ENCODE assay signal across 17 mouse cellular contexts in the genomic region with DNA sequence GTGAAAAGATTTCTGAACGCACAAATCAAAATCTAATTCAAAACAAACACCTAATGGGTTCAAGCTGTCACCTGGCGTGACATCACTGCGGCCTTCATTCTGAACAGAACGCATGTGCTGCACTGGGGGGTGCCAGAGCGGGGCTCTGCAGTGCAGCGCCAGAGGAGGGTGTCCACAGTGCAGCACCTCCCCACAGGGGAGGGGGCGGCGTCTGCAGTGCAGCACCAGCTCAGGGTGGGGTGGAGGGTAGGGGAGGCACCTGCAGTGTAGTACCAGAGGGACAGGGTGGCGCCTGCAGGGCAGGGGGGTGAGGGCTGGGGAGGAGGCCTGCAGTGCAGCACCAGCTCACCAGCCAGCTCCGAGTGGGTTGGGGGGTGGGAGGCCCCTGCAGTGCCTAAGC. TPM values are rescaled to one million over a fixed set of nuclear protein-coding genes. Genes with fewer than 3 reads are reported as not detected.
A peak's percentile ranks its signal among the peaks of the same experiment; 100 is the strongest.
DNase-seq lines count a peak whose midpoint lies in the region; ATAC-seq and TF ChIP-seq lines count a peak whose summit lies in the region.
"Had no signal": no experiment of that assay in that cellular context is flagged by ENCODE, and none has a peak within 500 bp of the region (broad histone marks: within the 10 kb centered on the region; RNA-seq: fewer than 3 reads in every experiment).

No protein-coding gene starts in this region.

- WGBS in embryonic facial prominence, embryonic 13.5 days = 58% methylated on average over 10 of the region's 10 CpGs
- WGBS in embryonic facial prominence, embryonic 10.5 days = 71% methylated on average over 10 of the region's 10 CpGs
- WGBS in forebrain, embryonic 15.5 days = 74% methylated on average over 10 of the region's 10 CpGs
- WGBS in neural tube, embryonic 13.5 days = 66% methylated on average over 10 of the region's 10 CpGs
- 77% methylated on average over 10 of the region's 10 CpGs for WGBS in heart, embryonic 11.5 days (ENCODE audit: insufficient replicate concordance)

- no peak overlapping the region for H3K27ac ChIP-seq in embryonic facial prominence, embryonic 13.5 days
- H3K27ac ChIP-seq in embryonic facial prominence, embryonic 10.5 days (replicated peaks) = no peak overlapping the region
- H3K27ac ChIP-seq in layer of hippocampus, adult 2 months = peak overlapping the region; percentile 85
- H3K27ac ChIP-seq in forebrain, embryonic 15.5 days (replicated peaks) = peak overlapping the region; percentile 3; the same call in 1 of the 2 replicates
- H3K27ac ChIP-seq in neural tube, embryonic 13.5 days (replicated peaks) = peak overlapping the region; percentile 56
- H3K27ac ChIP-seq in heart, embryonic 11.5 days (ENCODE audit: low read depth, low read length) = no peak overlapping the region
- H3K27ac ChIP-seq: gastrocnemius, adult 2 months; liver, embryonic 13.5 days had no signal

- no peak for TF ChIP-seq CTCF in layer of hippocampus, adult 2 months (conservative IDR thresholded peaks at IDR 0.05)

- no peak overlapping the region for H3K9ac ChIP-seq in embryonic facial prominence, embryonic 13.5 days
- no peak overlapping the region for H3K9ac ChIP-seq in forebrain, embryonic 15.5 days (replicated peaks)
- H3K9ac ChIP-seq in neural tube, embryonic 13.5 days = peak overlapping the region; percentile 31; the same call in 1 of the 2 replicates
- no peak overlapping the region for H3K9ac ChIP-seq in heart, embryonic 11.5 days (ENCODE audit: low read depth, low read length)
- H3K9ac ChIP-seq: liver, embryonic 13.5 days had no signal

- H3K36me3 ChIP-seq in embryonic facial prominence, embryonic 13.5 days = no peaks in the 10 kb centered on the region
- H3K36me3 ChIP-seq in embryonic facial prominence, embryonic 10.5 days (replicated peaks) = no peaks in the 10 kb centered on the region
- no peaks in the 10 kb centered on the region for H3K36me3 ChIP-seq in forebrain, embryonic 15.5 days
- H3K36me3 ChIP-seq in neural tube, embryonic 13.5 days = no peaks in the 10 kb centered on the region
- no peaks in the 10 kb centered on the region for H3K36me3 ChIP-seq in heart, embryonic 11.5 days (ENCODE audit: control insufficient read depth, insufficient read depth, low read length)
- H3K36me3 ChIP-seq: liver, embryonic 13.5 days had no signal

- peak; percentile 37; the same call in 1 of the 2 replicates for ATAC-seq in embryonic facial prominence, embryonic 13.5 days (ENCODE audit: insufficient number of reproducible peaks, insufficient read depth, low FRiP score, low TSS enrichment, low read depth)
- 0 out of 2 replicates have a peak, but pooled peaks have one; percentile 18 for ATAC-seq in forebrain, embryonic 15.5 days (replicated peaks)
- peak; percentile 57 for ATAC-seq in neural tube, embryonic 13.5 days (ENCODE audit: low read depth)
- no peak for ATAC-seq in heart, embryonic 11.5 days (replicated peaks; ENCODE audit: insufficient number of reproducible peaks, low FRiP score, low TSS enrichment)
- ATAC-seq: intestine, embryonic 16.5 days had no signal

- no peak overlapping the region for H3K4me3 ChIP-seq in embryonic facial prominence, embryonic 13.5 days
- H3K4me3 ChIP-seq in embryonic facial prominence, embryonic 10.5 days = no peak overlapping the region
- H3K4me3 ChIP-seq in layer of hippocampus, adult 2 months = no peak overlapping the region
- no peak overlapping the region for H3K4me3 ChIP-seq in forebrain, embryonic 15.5 days
- no peak overlapping the region for H3K4me3 ChIP-seq in neural tube, embryonic 13.5 days
- no peak overlapping the region for H3K4me3 ChIP-seq in heart, embryonic 11.5 days (ENCODE audit: low read depth, low read length)
- H3K4me3 ChIP-seq: gastrocnemius, adult 2 months; liver, embryonic 13.5 days; megakaryocyte, embryonic 14.5 days had no signal

- H3K4me1 ChIP-seq in embryonic facial prominence, embryonic 13.5 days = peaks cover 13% of the 10 kb centered on the region
- peaks cover 28% of the 10 kb centered on the region for H3K4me1 ChIP-seq in embryonic facial prominence, embryonic 10.5 days
- peaks cover 20% of the 10 kb centered on the region for H3K4me1 ChIP-seq in forebrain, embryonic 15.5 days
- H3K4me1 ChIP-seq in neural tube, embryonic 13.5 days (replicated peaks) = peaks cover 23% of the 10 kb centered on the region
- H3K4me1 ChIP-seq in heart, embryonic 11.5 days (ENCODE audit: control insufficient read depth, insufficient read depth, low read length) = no peaks in the 10 kb centered on the region
- H3K4me1 ChIP-seq: liver, embryonic 13.5 days; megakaryocyte, embryonic 14.5 days had no signal

- no peak for DNase-seq in embryonic facial prominence, embryonic 10.5 days (ENCODE audit: low spot score)
- no peak for DNase-seq in layer of hippocampus, adult 2 months (ENCODE audit: low spot score in 2 of 2)
- DNase-seq in layer of hippocampus, postnatal 14 days (ENCODE audit: low spot score in 2 of 2) = no peak
- no peak for DNase-seq in right cerebral cortex, postnatal 25 days
- DNase-seq: adrenal gland, postnatal 25 days; cerebellum, postnatal 14 days; gastrocnemius, adult 2 months; kidney, postnatal 25 days; left cerebral cortex, postnatal 4 days; liver, embryonic 13.5 days; thymus, postnatal 14 days had no signal

- H3K4me2 ChIP-seq in embryonic facial prominence, embryonic 13.5 days = no peak overlapping the region
- no peak overlapping the region for H3K4me2 ChIP-seq in forebrain, embryonic 15.5 days (replicated peaks)
- no peak overlapping the region for H3K4me2 ChIP-seq in neural tube, embryonic 13.5 days
- H3K4me2 ChIP-seq in heart, embryonic 11.5 days = no peak overlapping the region
- H3K4me2 ChIP-seq: liver, embryonic 13.5 days had no signal

- no peaks in the 10 kb centered on the region for H3K9me3 ChIP-seq in embryonic facial prominence, embryonic 13.5 days
- no peaks in the 10 kb centered on the region for H3K9me3 ChIP-seq in embryonic facial prominence, embryonic 10.5 days
- no peaks in the 10 kb centered on the region for H3K9me3 ChIP-seq in forebrain, embryonic 15.5 days
- no peaks in the 10 kb centered on the region for H3K9me3 ChIP-seq in neural tube, embryonic 13.5 days
- H3K9me3 ChIP-seq in heart, embryonic 11.5 days (replicated peaks; ENCODE audit: control insufficient read depth, low read length) = no peaks in the 10 kb centered on the region
- H3K9me3 ChIP-seq: liver, embryonic 13.5 days; megakaryocyte, embryonic 14.5 days had no signal

- H3K27me3 ChIP-seq in embryonic facial prominence, embryonic 13.5 days = no peaks in the 10 kb centered on the region
- H3K27me3 ChIP-seq in embryonic facial prominence, embryonic 10.5 days (replicated peaks; ENCODE audit: low read depth, poor library complexity, severe bottlenecking) = no peaks in the 10 kb centered on the region
- no peaks in the 10 kb centered on the region for H3K27me3 ChIP-seq in forebrain, embryonic 15.5 days
- no peaks in the 10 kb centered on the region for H3K27me3 ChIP-seq in neural tube, embryonic 13.5 days
- no peaks in the 10 kb centered on the region for H3K27me3 ChIP-seq in heart, embryonic 11.5 days (ENCODE audit: control insufficient read depth, insufficient read depth, low read length)

RNA-seq across cellular contexts. Expression of a gene that starts 55.3 kb away (rescaled TPM):
- 8.2 and 8.6 TPM in 2 replicates for polyA plus RNA-seq in embryonic facial prominence, embryonic 13.5 days (2015; fragmentation: Nextera tagmentation; extraction: Ambion mirVana)
- 7.3 and 8.1 TPM in 2 replicates for polyA plus RNA-seq in embryonic facial prominence, embryonic 10.5 days (2016; fragmentation: Nextera tagmentation; extraction: Ambion mirVana)
- total RNA-seq in layer of hippocampus, adult 2 months (2021) = 100 to 1,000 TPM; 245 to 263 TPM
- 100 to 1,000 TPM; 208 to 232 TPM for total RNA-seq in layer of hippocampus, postnatal 14 days (2021)
- 20.3 and 20.4 TPM in 2 replicates for polyA plus RNA-seq in forebrain, embryonic 15.5 days (2015; fragmentation: Nextera tagmentation; extraction: Ambion mirVana)
- 17.6 and 18.2 TPM in 2 replicates for polyA plus RNA-seq in neural tube, embryonic 13.5 days (2015; fragmentation: Nextera tagmentation; extraction: Ambion mirVana)
- 0.96 and 1.2 TPM in 2 replicates for polyA plus RNA-seq in heart, embryonic 11.5 days (2014; fragmentation: Nextera tagmentation; extraction: Ambion mirVana)

Comparison
In these comparisons a context has a peak if more than half of its experiments do, and no peak if none do; other contexts are left out.
1. H3K27ac ChIP-seq: peak in layer of hippocampus, adult 2 months (single experiment), forebrain, embryonic 15.5 days (single experiment) and neural tube, embryonic 13.5 days (single experiment); none in embryonic facial prominence, embryonic 13.5 days (single experiment), embryonic facial prominence, embryonic 10.5 days (single experiment) and heart, embryonic 11.5 days (single experiment).